Mouse (Mus musculus) cerebellum, adult 18-20 months (tissue): Measurements from ENCODE around the gene 1700020N15Rik.
"Not testable (repeated sequence)": the region's sequence is repeated elsewhere in the genome, so short reads cannot be mapped to it uniquely, and the experiment has no call there.

Source experiments
- DNase-seq, 2 experiments: peaks; one replicate each; pipeline ENCODE4 v3.0.0; 2021

The 1700020N15Rik gene

GRCm38 (mm10) chrX:69945000-69945399 lies at the start of gene 1700020N15Rik:
1700020N15Rik (plus strand) TSS chrX:69945300.
- not testable (repeated sequence) for DNase-seq

GRCm38 (mm10) chrX:69976790-69977579 lies 31.9 kb downstream of the 1700020N15Rik start:
- DNase-seq: no peak
